Mouse (Mus musculus) cerebellum, postnatal 4 days (tissue): ENCODE results near the gene Smim26.

Experiments
- DNase-seq, 2 experiments: peaks; one replicate each; pipeline ENCODE4 v3.0.0; 2022; ENCODE audit warnings: low spot score in 2 of 2, mixed read lengths in 1 of 2

Smim26 gene

GRCm38 (mm10) chr2:144635644-144636320 is 41.9 kb downstream of the Smim26 start:
- peak; percentile 60 to 72 for DNase-seq

- DNase-seq, result no peak
Observed at GRCm38 (mm10) chr2:144637204-144637603, 43.4 kb downstream of the Smim26 start.

- DNase-seq, result no peak
Observed at GRCm38 (mm10) chr2:144637671-144638395, 44.0 kb downstream of the Smim26 start.

DNA sequence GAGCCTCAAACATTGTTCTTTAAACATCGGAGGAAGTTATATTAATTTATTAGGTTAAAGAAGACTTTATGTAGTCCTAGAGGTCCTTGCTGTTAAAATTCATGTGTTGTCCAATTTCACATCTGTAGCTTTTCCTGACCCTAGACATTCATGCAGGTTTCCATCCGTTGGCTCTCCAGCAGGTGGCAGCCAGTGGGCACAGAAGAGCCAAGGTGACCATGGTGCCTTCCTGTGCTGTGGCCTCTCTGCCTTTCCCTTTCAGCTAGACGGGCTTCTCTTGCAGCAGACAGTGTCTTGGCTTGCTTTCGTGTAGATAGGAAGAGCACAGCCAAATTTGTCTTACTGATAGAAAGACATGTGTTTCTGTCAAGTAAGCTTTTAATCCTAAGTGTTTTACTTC is 44.9 kb downstream of the Smim26 start:
- DNase-seq, result peak in 1 of 2 experiments; percentile 32

GRCm38 (mm10) chr2:144640101-144640500 is 46.2 kb downstream of the Smim26 start:
- DNase-seq, result no peak

DNA sequence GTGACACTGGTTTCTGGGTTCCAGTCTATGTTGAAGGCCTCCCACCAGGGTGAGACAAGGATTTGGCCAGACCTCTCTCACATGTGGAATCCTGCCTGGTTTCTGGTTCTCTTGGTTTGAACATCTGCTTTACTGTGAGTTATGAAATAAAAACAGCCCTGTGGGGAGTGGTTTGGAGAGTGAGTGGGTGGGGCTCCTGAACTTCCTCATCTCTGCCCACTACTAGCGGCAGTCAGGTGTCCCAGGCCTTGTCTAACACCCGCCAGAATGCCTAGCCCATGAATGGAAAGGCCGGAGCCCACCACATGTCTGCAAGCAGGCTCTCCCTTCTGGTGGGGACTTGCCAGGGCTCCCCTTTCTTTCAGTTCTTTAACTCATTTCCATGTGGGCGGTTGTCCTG is 48.1 kb downstream of the Smim26 start:
- no peak for DNase-seq
